Mouse (Mus musculus) thymus, adult 2 months (tissue): ENCODE results near the gene Hoxa7. TPM values are rescaled to one million over a fixed set of nuclear protein-coding genes. Genes with fewer than 3 reads are reported as not detected.

Experiments used
- DNase-seq: peaks from one replicate; pipeline ENCODE4 v3.0.0; 2021
- H3K27ac ChIP-seq: fragments of 200-500 bp; 2 replicates; pipeline ENCODE4 v1.5.1; 2012; ENCODE audit warnings: low read length, control low read depth; ENCODE audit not compliant: control insufficient read depth, insufficient read depth
- H3K27me3 ChIP-seq: fragments of 200-500 bp; 2 replicates; pipeline ENCODE4 v1.6.1; 2012; ENCODE audit warnings: mild to moderate bottlenecking, low read length, moderate library complexity, mixed read lengths; ENCODE audit not compliant: control insufficient read depth, insufficient read depth
- H3K36me3 ChIP-seq: fragments of 200-500 bp; 2 replicates; pipeline ENCODE4 v1.6.1; 2012; ENCODE audit warnings: mild to moderate bottlenecking, low read length, moderate library complexity; ENCODE audit not compliant: control insufficient read depth, insufficient read depth
- H3K4me1 ChIP-seq: fragments of 200-500 bp; replicated peaks from 2 replicates; pipeline ENCODE4 v1.6.1; 2012; ENCODE audit warnings: low read length; ENCODE audit not compliant: control insufficient read depth, insufficient read depth
- H3K4me3 ChIP-seq: fragments of 200-500 bp; 2 replicates; pipeline ENCODE4 v1.5.1; 2012; ENCODE audit warnings: mild to moderate bottlenecking, low read length, control low read depth, moderate library complexity; ENCODE audit not compliant: control insufficient read depth, insufficient read depth
- CTCF ChIP-seq: fragments of 200-500 bp; IDR thresholded peaks from 2 replicates; pipeline ENCODE4 v1.5.1; 2012; ENCODE audit warnings: mild to moderate bottlenecking, control low read depth, low read length, moderate library complexity, borderline replicate concordance; ENCODE audit not compliant: control insufficient read depth, poor library complexity, insufficient read depth; ENCODE audit errors: extremely low read depth
- POLR2A ChIP-seq: fragments of 200-500 bp; IDR thresholded peaks from 2 replicates; pipeline ENCODE4 v1.6.1; 2012; ENCODE audit warnings: mild to moderate bottlenecking, low read length, control low read depth, moderate library complexity; ENCODE audit not compliant: control insufficient read depth, poor library complexity, insufficient read depth; ENCODE audit errors: extremely low read depth
- WGBS: fragments of 180-500 bp; shearing (Covaris S2); methylation state at CpG from one replicate; pipeline ENCODE4 v1.1.7; 2018; 5-methylcytosine and 5-hydroxymethylcytosine counted together
- polyA plus RNA-seq: library from polyadenylated mRNA; depleted of rRNA; stranded (reverse); fragments of >200 nt; gene quantifications from 2 replicates; pipeline ENCODE4 v1.2.3, GENCODE M21; 2012

Gene Hoxa7
- polyA plus RNA-seq, 1 experiment = 2.5 TPM

- H3K4me1 ChIP-seq = peaks cover 23% of the 10 kb centered on the region
- peak overlapping the region; percentile 58 for H3K4me3 ChIP-seq
- peaks cover 29% of the 10 kb centered on the region for H3K27me3 ChIP-seq
- no peaks in the 10 kb centered on the region for H3K36me3 ChIP-seq
- no peak for DNase-seq
- WGBS = under 1% methylated on average over 58 of the region's 60 CpGs
- no peak overlapping the region for H3K27ac ChIP-seq
- TF ChIP-seq CTCF = no peak
- no peak for TF ChIP-seq POLR2A
Observed at GRCm38 (mm10) chr6:52216691-52217458, 4.8 kb downstream of the Hoxa7 start.

- 30% methylated on average over 30 of the region's 30 CpGs for WGBS
- Histone ChIP-seq H3K36me3 (no peaks in the 10 kb centered on the region), H3K4me1 (peaks cover 24% of the 10 kb centered on the region), H3K27ac (no peak overlapping the region), H3K27me3 (peaks cover 30% of the 10 kb centered on the region), H3K4me3 (no peak overlapping the region)
- TF ChIP-seq CTCF (no peak), POLR2A (no peak)
- no peak for DNase-seq
Observed at GRCm38 (mm10) chr6:52215771-52216535, 5.7 kb downstream of the Hoxa7 start.

GRCm38 (mm10) chr6:52215070-52215469 is 6.6 kb downstream of the Hoxa7 start:
- H3K27me3 ChIP-seq = peaks cover 28% of the 10 kb centered on the region
- no peak for DNase-seq
- no peaks in the 10 kb centered on the region for H3K36me3 ChIP-seq
- H3K27ac ChIP-seq = no peak overlapping the region
- H3K4me1 ChIP-seq = peaks cover 24% of the 10 kb centered on the region
- H3K4me3 ChIP-seq = no peak overlapping the region
- 83% methylated on average over 3 of the region's 3 CpGs for WGBS
- TF ChIP-seq CTCF (no peak), POLR2A (no peak)

- no peak for DNase-seq
- TF ChIP-seq POLR2A = no peak
- TF ChIP-seq CTCF = no peak
- Histone ChIP-seq H3K27ac (no peak overlapping the region), H3K27me3 (peaks cover 26% of the 10 kb centered on the region), H3K36me3 (no peaks in the 10 kb centered on the region), H3K4me3 (no peak overlapping the region), H3K4me1 (peaks cover 24% of the 10 kb centered on the region)
- WGBS = 73% methylated on average over 5 of the region's 5 CpGs
Observed at GRCm38 (mm10) chr6:52214271-52214670, 7.4 kb downstream of the Hoxa7 start.

GRCm38 (mm10) chr6:52213119-52213986 is 8.3 kb downstream of the Hoxa7 start, which contains the start of the genes Hoxa3 and Gm28308:
Gene Hoxa3, minus strand, starts transcription at chr6:52213336.
Gene Gm28308, minus strand, starts transcription at chr6:52213339.
- WGBS = 4% methylated on average over 38 of the region's 38 CpGs
- DNase-seq = no peak
- no peaks in the 10 kb centered on the region for H3K36me3 ChIP-seq
- peak within 1 kb of the TSS; percentile 10; the same call in 1 of the 2 replicates for H3K27ac ChIP-seq
- H3K4me3 ChIP-seq = peak within 1 kb of the TSS; percentile 44
- no peak for TF ChIP-seq CTCF
- H3K27me3 ChIP-seq = peaks cover 22% of the 10 kb centered on the region; the same call in 1 of the 2 replicates
- H3K4me1 ChIP-seq = peaks cover 27% of the 10 kb centered on the region

- H3K27me3 ChIP-seq = peaks cover 18% of the 10 kb centered on the region; the same call in 1 of the 2 replicates
- peak overlapping the region; percentile 10; the same call in 1 of the 2 replicates for H3K27ac ChIP-seq
- H3K4me1 ChIP-seq = peaks cover 25% of the 10 kb centered on the region
- H3K36me3 ChIP-seq = no peaks in the 10 kb centered on the region
- under 1% methylated on average over 22 of the region's 22 CpGs for WGBS
- TF ChIP-seq POLR2A = no peak
- no peak for TF ChIP-seq CTCF
- H3K4me3 ChIP-seq = peak overlapping the region; percentile 44
- DNase-seq = no peak
Observed at GRCm38 (mm10) chr6:52212556-52213118, 9.0 kb downstream of the Hoxa7 start.
